Mouse (Mus musculus) heart, postnatal 0 days (tissue): ENCODE data around the gene Fig4.

Source experiments
- CTCF ChIP-seq: IDR thresholded peaks from 2 replicates; pipeline ENCODE4 v1.5.1; 2016; ENCODE audit warnings: antibody characterized with exemption, control low read depth, low read depth
- EP300 ChIP-seq: IDR thresholded peaks from 2 replicates; pipeline ENCODE4 v1.6.1; 2016; ENCODE audit warnings: antibody characterized with exemption, low read depth

DNA sequence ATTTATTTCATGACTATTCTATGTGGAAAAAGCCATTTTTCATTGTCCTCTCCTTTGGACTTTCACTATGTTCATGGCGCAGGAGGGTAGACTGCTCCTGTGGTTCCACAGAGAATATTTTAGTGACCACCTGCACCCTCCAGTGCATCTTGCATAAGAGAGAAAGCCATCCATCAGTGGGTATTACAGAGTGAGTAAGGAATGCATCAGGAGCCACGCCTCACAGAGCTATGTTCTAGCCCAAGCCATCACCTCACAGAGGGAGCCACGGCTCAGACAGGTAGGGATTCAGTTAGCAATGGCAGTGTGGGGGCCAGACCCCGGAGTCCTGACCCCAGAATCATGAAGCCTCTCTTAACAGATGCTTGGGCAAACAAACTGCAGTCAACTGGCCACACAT lies 93.5 kb downstream of the Fig4 start:
- no peak for TF ChIP-seq CTCF
- TF ChIP-seq EP300 = no peak
